Mouse (Mus musculus) telencephalon, adult 2 months (tissue): ENCODE measurements around the gene Zfp319.
"Not testable (repeated sequence)": the region's sequence is repeated elsewhere in the genome, so short reads cannot be mapped to it uniquely, and the experiment has no call there.

Experiments used
- DNase-seq: peaks from one replicate; pipeline ENCODE4 v3.0.0-alpha.2; 2011; ENCODE audit warnings: low read depth, low spot score

The Zfp319 gene

GRCm38 (mm10) chr8:95331720-95332436, at the start of gene Zfp319, which contains the start of gene Usb1:
Gene Zfp319 (minus strand): TSS chr8:95331950.
Gene Usb1 (plus strand): TSS chr8:95332284.
- DNase-seq = peak; percentile 72

GRCm38 (mm10) chr8:95380953-95381352, 49.2 kb upstream of the Zfp319 start:
- no peak for DNase-seq

GRCm38 (mm10) chr8:95378928-95379327, 47.2 kb upstream of the Zfp319 start:
- DNase-seq = not testable (repeated sequence)

GRCm38 (mm10) chr8:95377863-95378291, 46.1 kb upstream of the Zfp319 start:
- DNase-seq = no peak

GRCm38 (mm10) chr8:95377101-95377500, 45.4 kb upstream of the Zfp319 start:
- DNase-seq = no peak

- no peak for DNase-seq
These were observed 44.7 kb upstream of the Zfp319 start for GRCm38 (mm10) chr8:95376309-95376999.

- DNase-seq = no peak
These were observed 43.7 kb upstream of the Zfp319 start for GRCm38 (mm10) chr8:95375374-95375930.

GRCm38 (mm10) chr8:95374429-95374828, 42.7 kb upstream of the Zfp319 start:
- no peak for DNase-seq

GRCm38 (mm10) chr8:95373389-95374002, 41.7 kb upstream of the Zfp319 start:
- DNase-seq = no peak

- DNase-seq = no peak
These were observed 38.0 kb upstream of the Zfp319 start for GRCm38 (mm10) chr8:95369581-95370326.

- no peak for DNase-seq
These were observed 32.1 kb upstream of the Zfp319 start for GRCm38 (mm10) chr8:95363849-95364248.

GRCm38 (mm10) chr8:95362272-95362671, 30.5 kb upstream of the Zfp319 start:
- no peak for DNase-seq

- DNase-seq = no peak
These were observed 29.2 kb upstream of the Zfp319 start for GRCm38 (mm10) chr8:95361016-95361341.

GRCm38 (mm10) chr8:95360181-95361015, 28.6 kb upstream of the Zfp319 start:
- DNase-seq = no peak

GRCm38 (mm10) chr8:95358550-95359411, 27.0 kb upstream of the Zfp319 start:
- no peak for DNase-seq

GRCm38 (mm10) chr8:95354606-95355005, 22.9 kb upstream of the Zfp319 start:
- DNase-seq = no peak

- no peak for DNase-seq
These were observed 21.4 kb upstream of the Zfp319 start for GRCm38 (mm10) chr8:95352871-95353866.

GRCm38 (mm10) chr8:95352151-95352870, 20.6 kb upstream of the Zfp319 start, which contains the start of gene Mmp15:
Gene Mmp15 (plus strand): TSS chr8:95352268.
- DNase-seq = no peak
